Comparison of ENCODE assay signal across 20 mouse cellular contexts in genomic region chr5:45435967-45436950, GRCm38 (mm10). TPM values are rescaled to one million over a fixed set of nuclear protein-coding genes. Genes with fewer than 3 reads are reported as not detected.
DNase-seq lines count a peak whose midpoint lies in the region; ATAC-seq and TF ChIP-seq lines count a peak whose summit lies in the region.
"Had no signal": no experiment of that assay in that cellular context is flagged by ENCODE, and none has a peak within 500 bp of the region (broad histone marks: within the 10 kb centered on the region; RNA-seq: fewer than 3 reads in every experiment).

No protein-coding gene starts in this region.

- 0 out of 2 replicates have a peak, but pooled peaks cover 2% of the 10 kb centered on the region for H3K4me1 ChIP-seq in embryonic facial prominence, embryonic 12.5 days
- H3K4me1 ChIP-seq in intestine, embryonic 15.5 days (replicated peaks): 0 out of 2 replicates have a peak, but pooled peaks cover 2% of the 10 kb centered on the region
- H3K4me1 ChIP-seq in kidney, postnatal 0 days (replicated peaks; ENCODE audit: insufficient read depth, low read length): no peaks in the 10 kb centered on the region
- H3K4me1 ChIP-seq in limb, embryonic 14.5 days (ENCODE audit: control insufficient read depth, insufficient read depth, low read length): peaks cover 12% of the 10 kb centered on the region
- H3K4me1 ChIP-seq: lung, embryonic 15.5 days; neural tube, embryonic 12.5 days had no signal

- no peak for ATAC-seq in embryonic facial prominence, embryonic 12.5 days (ENCODE audit: insufficient number of reproducible peaks, insufficient read depth, low FRiP score, low TSS enrichment)
- ATAC-seq in intestine, embryonic 15.5 days: peak; percentile 91
- ATAC-seq in kidney, postnatal 0 days (replicated peaks; ENCODE audit: low FRiP score, low read depth): peak; percentile 83
- ATAC-seq in limb, embryonic 14.5 days (ENCODE audit: low FRiP score, low read depth): peak; percentile 57; the same call in 1 of the 2 replicates
- ATAC-seq: CD4-positive, CD25-positive, alpha-beta regulatory T cell, adult 4 months; inflammation-experienced regulatory T-cells, adult 6 months; midbrain, embryonic 13.5 days had no signal

- TF ChIP-seq CTCF in kidney, postnatal 0 days (IDR thresholded peaks at IDR 0.05; ENCODE audit: low read depth): no peak

- no peak for TF ChIP-seq POLR2A in limb, embryonic 14.5 days (IDR thresholded peaks at IDR 0.05; ENCODE audit: borderline replicate concordance, extremely low read depth, insufficient read depth, insufficient read length)

- H3K27me3 ChIP-seq in embryonic facial prominence, embryonic 12.5 days: no peaks in the 10 kb centered on the region
- H3K27me3 ChIP-seq in intestine, embryonic 15.5 days (replicated peaks): no peaks in the 10 kb centered on the region
- no peaks in the 10 kb centered on the region for H3K27me3 ChIP-seq in kidney, postnatal 0 days (ENCODE audit: insufficient read depth, low read length)
- no peaks in the 10 kb centered on the region for H3K27me3 ChIP-seq in limb, embryonic 14.5 days (ENCODE audit: control insufficient read depth, insufficient read depth, low read length)
- H3K27me3 ChIP-seq: lung, embryonic 15.5 days; midbrain, embryonic 13.5 days; neural tube, embryonic 12.5 days had no signal

- H3K9me3 ChIP-seq in embryonic facial prominence, embryonic 12.5 days: no peaks in the 10 kb centered on the region
- no peaks in the 10 kb centered on the region for H3K9me3 ChIP-seq in intestine, embryonic 15.5 days
- no peaks in the 10 kb centered on the region for H3K9me3 ChIP-seq in kidney, postnatal 0 days (replicated peaks; ENCODE audit: low read length)
- H3K9me3 ChIP-seq in limb, embryonic 14.5 days (ENCODE audit: control insufficient read depth, low read length): no peaks in the 10 kb centered on the region
- H3K9me3 ChIP-seq: lung, embryonic 15.5 days; midbrain, embryonic 13.5 days; neural tube, embryonic 12.5 days had no signal

- no peak overlapping the region for H3K4me2 ChIP-seq in embryonic facial prominence, embryonic 12.5 days (replicated peaks)
- H3K4me2 ChIP-seq in intestine, embryonic 15.5 days (replicated peaks): peak overlapping the region; percentile 15; the same call in 1 of the 2 replicates
- H3K4me2 ChIP-seq in kidney, postnatal 0 days (ENCODE audit: low read length): no peak overlapping the region
- H3K4me2 ChIP-seq in limb, embryonic 14.5 days (replicated peaks; ENCODE audit: low read depth, low read length, severe bottlenecking): no peak overlapping the region
- H3K4me2 ChIP-seq: lung, embryonic 15.5 days; midbrain, embryonic 13.5 days; neural tube, embryonic 12.5 days had no signal

- peaks cover 28% of the 10 kb centered on the region for H3K36me3 ChIP-seq in embryonic facial prominence, embryonic 12.5 days
- H3K36me3 ChIP-seq in intestine, embryonic 15.5 days: peaks cover 3% of the 10 kb centered on the region; the same call in 1 of the 2 replicates
- peaks cover 26% of the 10 kb centered on the region; the same call in 1 of the 2 replicates for H3K36me3 ChIP-seq in kidney, postnatal 0 days (ENCODE audit: insufficient read depth, low read length)
- H3K36me3 ChIP-seq in limb, embryonic 14.5 days (ENCODE audit: control insufficient read depth, insufficient read depth, low read length): peaks cover 35% of the 10 kb centered on the region

- DNase-seq in kidney, postnatal 0 days (ENCODE audit: low spot score): no peak
- peak; percentile 14 for DNase-seq in limb, embryonic 14.5 days (ENCODE audit: low spot score)
- DNase-seq in cerebellum, postnatal 14 days: no peak
- DNase-seq in adrenal gland, postnatal 10 days: no peak
- DNase-seq in layer of hippocampus, adult 8-10 months (ENCODE audit: low spot score in 2 of 2): no peak
- DNase-seq: adrenal gland, postnatal 14 days; cerebellum, adult 9-10 months; embryo, embryonic 11 days; liver had no signal

- H3K9ac ChIP-seq in embryonic facial prominence, embryonic 12.5 days: no peak overlapping the region
- H3K9ac ChIP-seq in intestine, embryonic 15.5 days: no peak overlapping the region
- no peak overlapping the region for H3K9ac ChIP-seq in kidney, postnatal 0 days (ENCODE audit: low read depth, low read length)
- H3K9ac ChIP-seq in limb, embryonic 14.5 days (ENCODE audit: low read depth, low read length, severe bottlenecking): no peak overlapping the region
- H3K9ac ChIP-seq: lung, embryonic 15.5 days; midbrain, embryonic 13.5 days; neural tube, embryonic 12.5 days had no signal

- 0 out of 2 replicates have a peak overlapping the region, but pooled peaks have one; percentile 41 for H3K27ac ChIP-seq in embryonic facial prominence, embryonic 12.5 days
- peak overlapping the region; percentile 66; the same call in 1 of the 2 replicates for H3K27ac ChIP-seq in intestine, embryonic 15.5 days
- 0 out of 2 replicates have a peak overlapping the region, but pooled peaks have one; percentile 37 for H3K27ac ChIP-seq in kidney, postnatal 0 days
- no peak overlapping the region for H3K27ac ChIP-seq in limb, embryonic 14.5 days (replicated peaks; ENCODE audit: low read depth, low read length)
- H3K27ac ChIP-seq: lung, embryonic 15.5 days; midbrain, embryonic 13.5 days; neural tube, embryonic 12.5 days had no signal

- no peak overlapping the region for H3K4me3 ChIP-seq in embryonic facial prominence, embryonic 12.5 days
- H3K4me3 ChIP-seq in intestine, embryonic 15.5 days (replicated peaks): no peak overlapping the region
- H3K4me3 ChIP-seq in kidney, postnatal 0 days (replicated peaks; ENCODE audit: low read depth, low read length): no peak overlapping the region
- no peak overlapping the region for H3K4me3 ChIP-seq in limb, embryonic 14.5 days (replicated peaks; ENCODE audit: low read length)
- H3K4me3 ChIP-seq: lung, embryonic 15.5 days; midbrain, embryonic 13.5 days; neural tube, embryonic 12.5 days had no signal

- 71% methylated on average over 14 of the region's 14 CpGs for WGBS in embryonic facial prominence, embryonic 12.5 days
- 73% methylated on average over 14 of the region's 14 CpGs for WGBS in intestine, embryonic 15.5 days
- WGBS in kidney, postnatal 0 days: 78% methylated on average over 14 of the region's 14 CpGs
- 62% methylated on average over 14 of the region's 14 CpGs for WGBS in limb, embryonic 14.5 days

RNA-seq across cellular contexts. Expression of gene Qdpr, which starts 13.8 kb away (rescaled TPM):
- 132 and 136 TPM in 2 replicates for polyA plus RNA-seq in embryonic facial prominence, embryonic 12.5 days (2016; fragmentation: Nextera tagmentation; extraction: Ambion mirVana)
- 259 and 272 TPM in 2 replicates for polyA plus RNA-seq in intestine, embryonic 15.5 days (2015; fragmentation: Nextera tagmentation; extraction: Ambion mirVana)
- 297 and 318 TPM in 2 replicates for polyA plus RNA-seq in kidney, postnatal 0 days (2015; fragmentation: Nextera tagmentation; extraction: Ambion mirVana)
- polyA plus RNA-seq in limb, embryonic 14.5 days (2012; rRNA removed): 60.0 and 64.5 TPM in 2 replicates
- 92.9 and 96.1 TPM in 2 replicates for polyA plus RNA-seq in limb, embryonic 14.5 days (2014; fragmentation: Nextera tagmentation; extraction: Ambion mirVana)
- 100 to 1,000 TPM; 156 to 161 TPM for total RNA-seq in adrenal gland, postnatal 10 days (2021)
- 100 to 1,000 TPM; 206 to 221 (median 212) TPM for total RNA-seq in layer of hippocampus, adult 8-10 months (2022)

RNA-seq across cellular contexts. Expression of gene Clrn2, which starts 17.3 kb away (rescaled TPM):
- polyA plus RNA-seq in embryonic facial prominence, embryonic 12.5 days (2016; fragmentation: Nextera tagmentation; extraction: Ambion mirVana): not detected in 2 replicates
- not detected in 2 replicates for polyA plus RNA-seq in intestine, embryonic 15.5 days (2015; fragmentation: Nextera tagmentation; extraction: Ambion mirVana)
- polyA plus RNA-seq in kidney, postnatal 0 days (2015; fragmentation: Nextera tagmentation; extraction: Ambion mirVana): not detected in 2 replicates
- not detected in 2 replicates for polyA plus RNA-seq in limb, embryonic 14.5 days (2012; rRNA removed)
- not detected in 2 replicates for polyA plus RNA-seq in limb, embryonic 14.5 days (2014; fragmentation: Nextera tagmentation; extraction: Ambion mirVana)
- total RNA-seq in adrenal gland, postnatal 10 days (2021): not detected
- total RNA-seq in layer of hippocampus, adult 8-10 months (2022): under 1 TPM in 2 of 4 experiments, not detected in 2; 0.69 to 0.80 TPM
- total RNA-seq: adrenal gland, postnatal 14 days; gastrocnemius, postnatal 4 days; MEL had no signal
- polyA plus RNA-seq: CD4-positive, CD25-positive, alpha-beta regulatory T cell, adult 4 months; heart, embryonic 14.5 days; hindbrain, embryonic 11.5 days; inflammation-experienced regulatory T-cells, adult 6 months; lung, embryonic 15.5 days; midbrain, embryonic 13.5 days; neural tube, embryonic 12.5 days had no signal

RNA-seq across cellular contexts. Expression of gene Lap3, which starts 56.9 kb away (rescaled TPM):
- polyA plus RNA-seq in embryonic facial prominence, embryonic 12.5 days (2016; fragmentation: Nextera tagmentation; extraction: Ambion mirVana): 80.4 and 82.0 TPM in 2 replicates
- 118 and 119 TPM in 2 replicates for polyA plus RNA-seq in intestine, embryonic 15.5 days (2015; fragmentation: Nextera tagmentation; extraction: Ambion mirVana)
- 99.7 and 114 TPM in 2 replicates for polyA plus RNA-seq in kidney, postnatal 0 days (2015; fragmentation: Nextera tagmentation; extraction: Ambion mirVana)
- 35.9 and 49.2 TPM in 2 replicates for polyA plus RNA-seq in limb, embryonic 14.5 days (2012; rRNA removed)
- polyA plus RNA-seq in limb, embryonic 14.5 days (2014; fragmentation: Nextera tagmentation; extraction: Ambion mirVana): 68.6 and 70.9 TPM in 2 replicates
- 100 to 1,000 TPM; 104 to 117 TPM for total RNA-seq in adrenal gland, postnatal 10 days (2021)
- 10 to 100 TPM; 62.0 to 95.0 (median 71.4) TPM for total RNA-seq in layer of hippocampus, adult 8-10 months (2022)
